Comparison of ENCODE assay signal across 16 mouse cellular contexts in the genomic region with DNA sequence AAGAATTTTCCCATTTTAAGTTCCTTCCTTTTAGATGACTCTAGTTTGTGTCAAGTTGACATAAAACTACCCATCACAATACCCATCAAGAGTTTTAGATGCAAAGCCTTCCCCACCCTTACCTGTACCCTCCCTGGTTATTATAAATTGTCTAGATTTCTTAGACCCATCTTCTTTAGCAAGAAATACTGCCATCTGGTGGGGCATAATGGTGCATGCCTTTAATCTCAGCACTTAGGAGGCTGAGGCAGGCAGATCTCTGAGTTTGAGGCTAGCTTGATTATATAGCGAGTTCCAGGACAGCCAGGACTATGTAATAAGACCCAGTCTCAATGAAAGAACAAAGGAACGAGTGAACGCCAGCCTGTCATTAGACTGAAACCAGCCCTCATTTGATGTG. TPM values are rescaled to one million over a fixed set of nuclear protein-coding genes. Genes with fewer than 3 reads are reported as not detected.
A peak's percentile ranks its signal among the peaks of the same experiment; 100 is the strongest.
DNase-seq lines count a peak whose midpoint lies in the region; ATAC-seq and TF ChIP-seq lines count a peak whose summit lies in the region.
"Had no signal": no experiment of that assay in that cellular context is flagged by ENCODE, and none has a peak within 500 bp of the region (broad histone marks: within the 10 kb centered on the region; RNA-seq: fewer than 3 reads in every experiment).

No protein-coding gene starts in this region.

- 95% methylated on average over 3 of the region's 3 CpGs for WGBS in heart, adult 2 months
- 84% methylated on average over 3 of the region's 3 CpGs for WGBS in liver, embryonic 14.5 days (ENCODE audit: insufficient replicate concordance)
- WGBS in liver, embryonic 12.5 days (ENCODE audit: insufficient replicate concordance) = 87% methylated on average over 3 of the region's 3 CpGs

- intact Hi-C loops in heart, adult 2 months (cut with DNase I) = no loop called here

- TF ChIP-seq EP300 in heart, adult 2 months (IDR thresholded peaks at IDR 0.05; ENCODE audit: insufficient read depth, low read depth, low read length) = no peak
- TF ChIP-seq EP300 in liver, embryonic 14.5 days (IDR thresholded peaks at IDR 0.05; ENCODE audit: low read depth) = no peak

- H3K79me2 ChIP-seq in heart, adult 2 months (replicated peaks; ENCODE audit: control insufficient read depth, insufficient read depth, low read length) = no peaks in the 10 kb centered on the region

- ATAC-seq in liver, embryonic 14.5 days (ENCODE audit: insufficient read depth) = no peak
- no peak for ATAC-seq in liver, embryonic 12.5 days

- H3K4me2 ChIP-seq in liver, embryonic 14.5 days (ENCODE audit: low read depth) = no peak overlapping the region
- no peak overlapping the region for H3K4me2 ChIP-seq in liver, embryonic 12.5 days
- H3K4me2 ChIP-seq: midbrain, embryonic 11.5 days; stomach, embryonic 15.5 days had no signal

- H3K4me3 ChIP-seq in heart, adult 2 months = no peak overlapping the region
- H3K4me3 ChIP-seq in liver, embryonic 14.5 days (ENCODE audit: insufficient read depth in 1 of 2, low read depth in 2 of 2, low read length in 2 of 2) = no peak overlapping the region
- H3K4me3 ChIP-seq in liver, embryonic 12.5 days = no peak overlapping the region
- H3K4me3 ChIP-seq: stomach, embryonic 15.5 days had no signal

- no peaks in the 10 kb centered on the region for H3K4me1 ChIP-seq in heart, adult 2 months (ENCODE audit: control insufficient read depth, insufficient read depth, low read length)
- H3K4me1 ChIP-seq in liver, embryonic 14.5 days (replicated peaks; ENCODE audit: control insufficient read depth in 2 of 2, insufficient read depth in 2 of 2, low read length in 1 of 2) = no peaks in the 10 kb centered on the region
- no peaks in the 10 kb centered on the region for H3K4me1 ChIP-seq in liver, embryonic 12.5 days
- H3K4me1 ChIP-seq: stomach, embryonic 15.5 days had no signal

- H3K36me3 ChIP-seq in heart, adult 2 months (ENCODE audit: control insufficient read depth, insufficient read depth, low read length) = no peaks in the 10 kb centered on the region
- no peaks in the 10 kb centered on the region for H3K36me3 ChIP-seq in liver, embryonic 14.5 days (replicated peaks; ENCODE audit: control insufficient read depth, insufficient read depth, low read depth)
- H3K36me3 ChIP-seq in liver, embryonic 12.5 days = peaks cover 25% of the 10 kb centered on the region
- H3K36me3 ChIP-seq: stomach, embryonic 15.5 days had no signal

- DNase-seq in heart, adult 2 months = no peak
- DNase-seq in heart, adult 11 months = no peak
- no peak for DNase-seq in liver, embryonic 14.5 days (ENCODE audit: low read depth in 3 of 3, low spot score in 3 of 3)
- DNase-seq in A20 (ENCODE audit: low read depth, low spot score) (peak; percentile 42), ZHBTc4 (ENCODE audit: low read depth, low spot score) (peak; percentile 43)
- DNase-seq in right cerebral cortex, adult 2 months (ENCODE audit: low spot score in 2 of 2) = no peak
- no peak for DNase-seq in layer of hippocampus, postnatal 36 days
- DNase-seq: cerebellum, adult 18-20 months; left cerebral cortex, postnatal 4 days; lung, adult 2 months had no signal

- H3K27me3 ChIP-seq in heart, adult 2 months (ENCODE audit: control insufficient read depth, insufficient read depth, low read length) = no peaks in the 10 kb centered on the region
- H3K27me3 ChIP-seq in liver, embryonic 14.5 days (ENCODE audit: control insufficient read depth, insufficient read depth, low read length) = no peaks in the 10 kb centered on the region
- no peaks in the 10 kb centered on the region for H3K27me3 ChIP-seq in liver, embryonic 12.5 days (replicated peaks)
- H3K27me3 ChIP-seq: stomach, embryonic 15.5 days had no signal

- no peak overlapping the region for H3K9ac ChIP-seq in heart, adult 2 months (ENCODE audit: low read depth, low read length)
- no peak overlapping the region for H3K9ac ChIP-seq in liver, embryonic 14.5 days (replicated peaks)
- H3K9ac ChIP-seq in liver, embryonic 12.5 days = no peak overlapping the region
- H3K9ac ChIP-seq: stomach, embryonic 15.5 days had no signal

- TF ChIP-seq CTCF in heart, adult 2 months (IDR thresholded peaks at IDR 0.05) = peak; percentile 38
- TF ChIP-seq CTCF in liver, embryonic 14.5 days (IDR thresholded peaks at IDR 0.05; ENCODE audit: low read depth) = peak; percentile 48; the same call in 1 of the 2 replicates

- no peaks in the 10 kb centered on the region for H3K9me3 ChIP-seq in liver, embryonic 14.5 days (ENCODE audit: control insufficient read depth, low read length)
- no peaks in the 10 kb centered on the region for H3K9me3 ChIP-seq in liver, embryonic 12.5 days (replicated peaks)
- H3K9me3 ChIP-seq: stomach, embryonic 15.5 days had no signal

- no peak overlapping the region for H3K27ac ChIP-seq in heart, adult 2 months
- H3K27ac ChIP-seq in liver, embryonic 14.5 days = no peak overlapping the region
- H3K27ac ChIP-seq in liver, embryonic 12.5 days = no peak overlapping the region
- H3K27ac ChIP-seq: stomach, embryonic 15.5 days had no signal

- TF ChIP-seq POLR2A in heart, adult 2 months (IDR thresholded peaks at IDR 0.05; ENCODE audit: insufficient read depth, low read depth, low read length) = no peak

RNA-seq across cellular contexts. Expression of a gene that starts 6.6 kb away (rescaled TPM):
- total RNA-seq in heart, adult 2 months (2021) = 1 to 10 TPM; 1.7 TPM
- 0.92 and 1.4 TPM in 2 replicates for polyA plus RNA-seq in heart, adult 2 months (2012; rRNA removed)
- 3.4 and 4.3 TPM in 2 replicates for polyA plus RNA-seq in liver, embryonic 14.5 days (2012; rRNA removed)
- 13.2 and 14.3 TPM in 2 replicates for polyA plus RNA-seq in liver, embryonic 14.5 days (2014; fragmentation: Nextera tagmentation; extraction: Ambion mirVana)
- 16.6 and 16.9 TPM in 2 replicates for polyA plus RNA-seq in liver, embryonic 12.5 days (2016; fragmentation: Nextera tagmentation; extraction: Ambion mirVana)
- total RNA-seq in layer of hippocampus, postnatal 36 days (2021) = 1 to 10 TPM; 7.7 to 8.1 TPM

RNA-seq across cellular contexts. Expression of a gene that starts 6.7 kb away (rescaled TPM):
- total RNA-seq in heart, adult 2 months (2021) = 1 to 10 TPM in 1 of 2 experiments, under 1 TPM in 1; 0.75 to 1.2 TPM
- polyA plus RNA-seq in heart, adult 2 months (2012; rRNA removed) = 0.53 and 3.3 TPM in 2 replicates
- polyA plus RNA-seq in liver, embryonic 14.5 days (2012; rRNA removed) = 6.2 and 14.6 TPM in 2 replicates
- 6.8 and 11.0 TPM in 2 replicates for polyA plus RNA-seq in liver, embryonic 14.5 days (2014; fragmentation: Nextera tagmentation; extraction: Ambion mirVana)
- polyA plus RNA-seq in liver, embryonic 12.5 days (2016; fragmentation: Nextera tagmentation; extraction: Ambion mirVana) = 13.6 and 14.0 TPM in 2 replicates
- total RNA-seq in layer of hippocampus, postnatal 36 days (2021) = 1 to 10 TPM; 1.9 to 2.8 TPM

RNA-seq across cellular contexts. Expression of a gene that starts 39.8 kb away (rescaled TPM):
- total RNA-seq in heart, adult 2 months (2021) = 1 to 10 TPM in 1 of 2 experiments, under 1 TPM in 1; 0.73 to 1.3 TPM
- 6.8 and 12.0 TPM in 2 replicates for polyA plus RNA-seq in heart, adult 2 months (2012; rRNA removed)
- 1.6 and 1.9 TPM in 2 replicates for polyA plus RNA-seq in liver, embryonic 14.5 days (2012; rRNA removed)
- 2.0 and 2.1 TPM in 2 replicates for polyA plus RNA-seq in liver, embryonic 14.5 days (2014; fragmentation: Nextera tagmentation; extraction: Ambion mirVana)
- polyA plus RNA-seq in liver, embryonic 12.5 days (2016; fragmentation: Nextera tagmentation; extraction: Ambion mirVana) = 0.26 and 0.31 TPM in 2 replicates
- not detected for total RNA-seq in layer of hippocampus, postnatal 36 days (2021)
- total RNA-seq: granulocyte monocyte progenitor cell, adult 5-6 weeks; layer of hippocampus, adult 18-20 months; left cerebral cortex, postnatal 4 days had no signal
- polyA plus RNA-seq: inflammation-experienced regulatory T-cells, adult 6 months had no signal

Comparison
In these comparisons a context has a peak if more than half of its experiments do, and no peak if none do; other contexts are left out.
1. DNase-seq: peak in A20 (single experiment) and ZHBTc4 (single experiment); none in heart, adult 2 months (0 of 2), heart, adult 11 months (single experiment), liver, embryonic 14.5 days (0 of 3), right cerebral cortex, adult 2 months (0 of 2) and layer of hippocampus, postnatal 36 days (0 of 2).